Mouse (Mus musculus) kidney, embryonic 16.5 days (tissue): ENCODE measurements at regions not wholly inside any gene's neighbourhood (a gene's known extent, or its start where the extent isn't known, plus 50 kb on each side); places are given as distances from the start of the nearest gene placed in this dataset.
"Not testable (repeated sequence)": the region's sequence is repeated elsewhere in the genome, so short reads cannot be mapped to it uniquely, and the experiment has no call there.

Experiments
- ATAC-seq: fragments of 200-750 bp; cut with Nextera tagmentation; 2 replicates; pipeline ENCODE4 v1.8.0; 2017; ENCODE audit warnings: moderate TSS enrichment; ENCODE audit not compliant: low FRiP score, low TSS enrichment
- H3K27ac ChIP-seq: fragments of 300-500 bp; sonication (generic); 2 replicates; pipeline ENCODE4 v1.5.1; 2014; ENCODE audit warnings: low read length
- H3K27me3 ChIP-seq: fragments of 300-500 bp; sonication (generic); 2 replicates; pipeline ENCODE4 v1.6.1; 2014; ENCODE audit warnings: low read length, control low read depth, mixed read lengths; ENCODE audit not compliant: insufficient read depth
- H3K36me3 ChIP-seq: fragments of 300-500 bp; sonication (generic); 2 replicates; pipeline ENCODE4 v1.6.1; 2014; ENCODE audit warnings: low read length, control low read depth, mixed read lengths; ENCODE audit not compliant: insufficient read depth
- H3K4me1 ChIP-seq: fragments of 300-500 bp; sonication (generic); 2 replicates; pipeline ENCODE4 v1.6.1; 2014; ENCODE audit warnings: low read length, control low read depth, mixed read lengths; ENCODE audit not compliant: insufficient read depth
- H3K4me2 ChIP-seq: fragments of 300-500 bp; sonication (generic); replicated peaks from 2 replicates; pipeline ENCODE4 v1.6.1; 2014; ENCODE audit warnings: low read depth, low read length
- H3K4me3 ChIP-seq: fragments of 300-500 bp; sonication (generic); 2 replicates; pipeline ENCODE4 v1.5.1; 2014; ENCODE audit warnings: mild to moderate bottlenecking, low read length
- H3K9ac ChIP-seq: fragments of 300-500 bp; sonication (generic); replicated peaks from 2 replicates; pipeline ENCODE4 v1.6.1; 2014; ENCODE audit warnings: low read length
- H3K9me3 ChIP-seq: fragments of 300-500 bp; sonication (generic); 2 replicates; pipeline ENCODE4 v1.6.1; 2016; ENCODE audit warnings: low read length, control low read depth
- WGBS: fragments of 180-500 bp; shearing (Covaris S2); extraction: QIAGEN DNeasy Blood & Tissue Kit; methylation state at CpG from one replicate; pipeline ENCODE4 v1.1.7; 2014; 5-methylcytosine and 5-hydroxymethylcytosine counted together

GRCm38 (mm10) chr9:80832808-80833207 is 367.5 kb upstream of the Impg1 start:
- Histone ChIP-seq H3K27me3 (no peaks in the 10 kb centered on the region), H3K27ac (no peak overlapping the region), H3K4me3 (no peak overlapping the region), H3K36me3 (no peaks in the 10 kb centered on the region), H3K9ac (no peak overlapping the region), H3K9me3 (no peaks in the 10 kb centered on the region), H3K4me1 (no peaks in the 10 kb centered on the region), H3K4me2 (no peak overlapping the region)
- ATAC-seq = no peak
- 95% methylated on average over 2 of the region's 2 CpGs for WGBS

GRCm38 (mm10) chr9:80825346-80825745 is 360.1 kb upstream of the Impg1 start:
- Histone ChIP-seq H3K4me1 (no peaks in the 10 kb centered on the region), H3K4me2 (no peak overlapping the region), H3K27ac (no peak overlapping the region), H3K9me3 (no peaks in the 10 kb centered on the region), H3K36me3 (no peaks in the 10 kb centered on the region), H3K27me3 (no peaks in the 10 kb centered on the region), H3K4me3 (no peak overlapping the region), H3K9ac (no peak overlapping the region)
- ATAC-seq = no peak
- WGBS = 62% methylated on average over 1 of the region's 1 CpGs

GRCm38 (mm10) chr9:80820066-80820465 is 354.8 kb upstream of the Impg1 start:
- Histone ChIP-seq H3K4me3 (no peak overlapping the region), H3K27me3 (no peaks in the 10 kb centered on the region), H3K4me1 (no peaks in the 10 kb centered on the region), H3K4me2 (no peak overlapping the region), H3K9ac (no peak overlapping the region), H3K9me3 (no peaks in the 10 kb centered on the region), H3K27ac (no peak overlapping the region), H3K36me3 (no peaks in the 10 kb centered on the region)
- WGBS = 76% methylated on average over 3 of the region's 3 CpGs
- no peak for ATAC-seq

DNA sequence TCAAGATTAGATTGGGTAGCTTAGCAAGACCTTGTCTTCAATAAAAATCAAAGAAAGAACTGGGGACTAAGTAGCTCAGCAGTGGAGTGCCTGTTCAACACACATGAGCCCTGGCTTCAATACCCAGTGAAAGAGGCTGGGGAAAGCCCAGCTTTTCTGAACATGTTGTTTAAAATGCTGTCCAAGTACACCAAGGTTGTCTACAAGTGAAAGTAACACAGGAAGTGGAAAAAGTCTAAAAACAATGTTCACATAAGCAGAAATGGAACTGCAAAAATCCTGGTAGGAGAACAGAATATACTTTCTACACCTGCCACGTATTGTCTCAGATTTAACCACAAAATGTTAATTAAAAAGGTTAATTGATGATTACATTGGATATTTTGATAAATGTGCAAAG is 353.8 kb upstream of the Impg1 start:
- no peak overlapping the region for H3K9ac ChIP-seq
- H3K9me3 ChIP-seq = no peaks in the 10 kb centered on the region
- no peaks in the 10 kb centered on the region for H3K27me3 ChIP-seq
- H3K4me2 ChIP-seq = no peak overlapping the region
- H3K36me3 ChIP-seq = no peaks in the 10 kb centered on the region
- 87% methylated on average over 1 of the region's 1 CpGs for WGBS
- no peak overlapping the region for H3K27ac ChIP-seq
- no peak overlapping the region for H3K4me3 ChIP-seq
- no peaks in the 10 kb centered on the region for H3K4me1 ChIP-seq
- no peak for ATAC-seq

DNA sequence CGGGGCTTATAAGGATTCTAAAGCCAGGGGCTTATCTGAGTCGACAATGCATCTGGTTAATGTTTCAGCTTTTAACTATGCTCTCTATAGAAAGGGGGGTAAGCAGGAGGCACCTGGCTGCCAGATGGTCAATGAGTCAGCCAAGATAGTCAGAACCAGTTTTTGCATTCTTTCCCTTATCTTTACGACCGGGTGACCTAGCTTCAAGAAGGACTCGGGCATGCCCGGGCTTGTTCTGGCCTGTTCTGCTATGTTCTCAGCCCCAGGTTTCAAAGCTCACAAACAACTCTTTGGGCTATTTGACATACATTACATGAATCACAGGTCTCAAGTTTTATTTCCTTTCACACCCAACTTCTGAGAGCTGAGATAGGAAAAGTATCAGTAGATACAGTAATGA is 348.6 kb upstream of the Impg1 start:
- not testable (repeated sequence) for H3K36me3 ChIP-seq, H3K4me2 ChIP-seq, H3K9ac ChIP-seq, H3K9me3 ChIP-seq, H3K4me1 ChIP-seq, H3K27me3 ChIP-seq, ATAC-seq, H3K4me3 ChIP-seq, H3K27ac ChIP-seq
- 67% methylated on average over 6 of the region's 6 CpGs for WGBS

GRCm38 (mm10) chr9:80791523-80791922 is 326.2 kb upstream of the Impg1 start:
- Histone ChIP-seq H3K27me3 (no peaks in the 10 kb centered on the region), H3K4me2 (no peak overlapping the region), H3K9ac (no peak overlapping the region), H3K9me3 (no peaks in the 10 kb centered on the region), H3K4me1 (no peaks in the 10 kb centered on the region), H3K4me3 (no peak overlapping the region), H3K27ac (no peak overlapping the region), H3K36me3 (no peaks in the 10 kb centered on the region)
- 69% methylated on average over 3 of the region's 3 CpGs for WGBS
- ATAC-seq = no peak

GRCm38 (mm10) chr9:80774541-80774940 is 309.3 kb upstream of the Impg1 start:
- Histone ChIP-seq H3K4me2 (no peak overlapping the region), H3K4me3 (no peak overlapping the region), H3K27me3 (no peaks in the 10 kb centered on the region), H3K27ac (no peak overlapping the region), H3K9me3 (no peaks in the 10 kb centered on the region), H3K9ac (no peak overlapping the region), H3K36me3 (no peaks in the 10 kb centered on the region), H3K4me1 (no peaks in the 10 kb centered on the region)
- WGBS = 91% methylated on average over 1 of the region's 1 CpGs
- ATAC-seq = no peak

DNA sequence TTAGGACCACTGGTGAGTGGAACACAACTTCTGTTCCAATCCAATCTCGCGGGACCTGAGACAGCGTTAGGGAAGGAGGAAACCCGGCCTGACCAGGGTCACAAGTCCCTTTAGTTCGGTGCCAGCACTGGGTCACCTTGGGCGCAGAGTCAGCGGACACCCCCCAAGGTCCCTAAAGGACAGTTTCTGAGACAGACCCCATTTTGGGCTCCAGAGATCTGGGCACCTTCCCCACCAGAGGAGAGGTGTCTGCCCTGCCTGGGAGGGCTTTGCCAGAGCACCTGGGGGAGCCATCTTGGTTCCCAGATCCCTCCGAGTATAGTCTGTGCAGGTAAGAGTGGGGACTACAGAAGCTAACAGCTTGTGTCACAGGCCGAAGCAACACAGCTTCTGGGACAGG is 270.5 kb upstream of the Impg1 start:
- not testable (repeated sequence) for H3K4me3 ChIP-seq, H3K9ac ChIP-seq, H3K27ac ChIP-seq, H3K9me3 ChIP-seq, H3K4me1 ChIP-seq, H3K36me3 ChIP-seq, H3K4me2 ChIP-seq, H3K27me3 ChIP-seq, ATAC-seq
- 95% methylated on average over 9 of the region's 9 CpGs for WGBS

- ATAC-seq = no peak
- no peaks in the 10 kb centered on the region for H3K9me3 ChIP-seq
- H3K4me1 ChIP-seq = no peaks in the 10 kb centered on the region
- H3K4me3 ChIP-seq = no peak overlapping the region
- no peak overlapping the region for H3K4me2 ChIP-seq
- no peaks in the 10 kb centered on the region for H3K36me3 ChIP-seq
- WGBS = 67% methylated on average over 1 of the region's 1 CpGs
- H3K27ac ChIP-seq = no peak overlapping the region
- no peaks in the 10 kb centered on the region for H3K27me3 ChIP-seq
- no peak overlapping the region for H3K9ac ChIP-seq
Measured at GRCm38 (mm10) chr9:80732971-80733370, 267.7 kb upstream of the Impg1 start.

DNA sequence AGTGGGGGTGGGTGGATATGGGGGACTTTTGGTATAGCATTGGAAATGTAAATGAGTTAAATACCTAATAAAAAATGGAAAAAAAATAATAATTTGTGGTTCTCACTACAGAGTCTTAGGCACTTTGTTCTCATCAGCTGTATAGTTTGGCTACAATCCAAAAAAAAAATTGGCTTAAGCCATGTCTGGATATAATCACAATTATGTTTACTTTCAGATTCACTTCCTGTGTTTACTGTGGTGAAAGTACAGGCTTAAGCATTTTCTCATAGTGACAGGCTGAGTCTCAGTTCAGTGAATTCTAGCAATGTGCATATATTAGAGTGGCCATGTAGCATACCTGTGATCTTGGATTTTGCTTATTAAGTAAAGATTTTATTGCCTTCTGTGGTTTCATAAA is 258.4 kb upstream of the Impg1 start:
- no peaks in the 10 kb centered on the region for H3K4me1 ChIP-seq
- no peak overlapping the region for H3K27ac ChIP-seq
- H3K4me2 ChIP-seq = no peak overlapping the region
- no peak overlapping the region for H3K4me3 ChIP-seq
- peak; percentile 42; the same call in 1 of the 2 replicates for ATAC-seq
- no peaks in the 10 kb centered on the region for H3K9me3 ChIP-seq
- no peaks in the 10 kb centered on the region for H3K36me3 ChIP-seq
- no peaks in the 10 kb centered on the region for H3K27me3 ChIP-seq
- H3K9ac ChIP-seq = no peak overlapping the region

- Histone ChIP-seq H3K4me3 (no peak overlapping the region), H3K9ac (no peak overlapping the region), H3K27ac (no peak overlapping the region), H3K36me3 (no peaks in the 10 kb centered on the region), H3K9me3 (no peaks in the 10 kb centered on the region), H3K4me1 (no peaks in the 10 kb centered on the region), H3K27me3 (no peaks in the 10 kb centered on the region), H3K4me2 (no peak overlapping the region)
- ATAC-seq = no peak
- 90% methylated on average over 4 of the region's 4 CpGs for WGBS
Measured at GRCm38 (mm10) chr9:80718516-80718915, 253.2 kb upstream of the Impg1 start.
